Mouse (Mus musculus): ENCODE data around the gene Iqgap1. TPM values are rescaled to one million over a fixed set of nuclear protein-coding genes. Genes with fewer than 3 reads are reported as not detected.
A peak's percentile ranks its signal among the peaks of the same experiment; 100 is the strongest.

Gene Iqgap1
- total and polyA plus RNA-seq, 3 experiments, result 20.6 to 87.9 (median 58.8) TPM

DNA sequence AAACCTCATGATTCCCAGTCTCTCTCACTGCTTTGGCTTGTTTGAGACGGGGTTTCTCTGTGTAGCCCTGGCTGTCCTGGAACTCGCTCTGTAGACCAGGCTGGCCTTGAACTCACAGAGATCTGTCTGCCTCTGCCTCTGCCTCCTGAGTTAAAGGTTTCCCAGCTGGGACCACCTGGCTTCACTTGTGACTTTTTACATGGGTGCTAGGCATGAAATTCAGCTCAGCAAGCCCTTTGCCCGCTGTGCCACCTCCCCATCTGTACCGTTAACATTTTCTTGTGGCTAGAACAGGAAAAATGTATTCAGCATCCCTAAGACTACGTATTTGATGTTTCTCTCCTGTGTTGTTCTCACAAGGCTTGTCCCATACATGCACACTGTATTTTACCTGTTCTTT, 24.7 kb upstream of the Iqgap1 start:
- peaks cover 0 to 5% of the 10 kb centered on the region in 2 experiments; a peak in 2 of 4 replicates for H3K36me3 ChIP-seq (ENCODE audit: control insufficient read depth in 1 of 2, insufficient read depth in 2 of 2, low read length in 2 of 2)
- no peak overlapping the region for H3K27ac ChIP-seq (ENCODE audit: control insufficient read depth, low read depth, low read length)
- peaks cover 0 to 12% of the 10 kb centered on the region in 2 experiments; a peak in 3 of 4 replicates for H3K4me1 ChIP-seq (ENCODE audit: control insufficient read depth in 1 of 2, insufficient read depth in 2 of 2, low read length in 2 of 2)
- no peak overlapping the region for H3K9ac ChIP-seq (ENCODE audit: control insufficient read depth, low read depth, low read length, poor library complexity, severe bottlenecking)
- H3K9me3 ChIP-seq (replicated peaks; ENCODE audit: insufficient read depth, low read length), result no peaks in the 10 kb centered on the region
- no peak overlapping the region for H3K4me3 ChIP-seq (ENCODE audit: control insufficient read depth in 1 of 2, insufficient read depth in 1 of 2, low read depth in 2 of 2, low read length in 2 of 2)
- TF ChIP-seq HCFC1 (IDR thresholded peaks at IDR 0.05; ENCODE audit: low read depth, low read length) (no peak), ETS1 (IDR thresholded peaks at IDR 0.05; ENCODE audit: low read depth, low read length) (no peak), ZC3H11A (IDR thresholded peaks at IDR 0.05; ENCODE audit: low read depth, low read length) (no peak), ZMIZ1 (IDR thresholded peaks at IDR 0.05; ENCODE audit: low read depth, low read length) (no peak), MAX (IDR thresholded peaks at IDR 0.05; ENCODE audit: low read length) (no peak), MAFK (IDR thresholded peaks at IDR 0.05; ENCODE audit: borderline replicate concordance, low read depth, low read length) (no peak)
- DNase-seq (ENCODE audit: low read depth, low spot score), result no peak
- H3K79me2 ChIP-seq (ENCODE audit: control insufficient read depth, insufficient read depth, low read length, poor library complexity), result no peaks in the 10 kb centered on the region
- no peaks in the 10 kb centered on the region for H3K27me3 ChIP-seq (ENCODE audit: control insufficient read depth in 1 of 2, insufficient read depth in 2 of 2, low read length in 2 of 2)

GRCm38 (mm10) chr7:80849710-80850109, 23.9 kb upstream of the Iqgap1 start:
- H3K9me3 ChIP-seq (replicated peaks; ENCODE audit: insufficient read depth, low read length), result no peaks in the 10 kb centered on the region
- H3K79me2 ChIP-seq (ENCODE audit: control insufficient read depth, insufficient read depth, low read length, poor library complexity), result no peaks in the 10 kb centered on the region
- peaks cover 0 to 5% of the 10 kb centered on the region in 2 experiments; a peak in 2 of 4 replicates for H3K36me3 ChIP-seq (ENCODE audit: control insufficient read depth in 1 of 2, insufficient read depth in 2 of 2, low read length in 2 of 2)
- peak overlapping the region; percentile 43 for H3K9ac ChIP-seq (ENCODE audit: control insufficient read depth, low read depth, low read length, poor library complexity, severe bottlenecking)
- no peak overlapping the region for H3K27ac ChIP-seq (ENCODE audit: control insufficient read depth, low read depth, low read length)
- H3K4me3 ChIP-seq (ENCODE audit: control insufficient read depth in 1 of 2, insufficient read depth in 1 of 2, low read depth in 2 of 2, low read length in 2 of 2), result peak overlapping the region; percentile 46 to 50
- peak; percentile 88 for DNase-seq (ENCODE audit: low read depth, low spot score)
- peaks cover 0 to 12% of the 10 kb centered on the region in 2 experiments; a peak in 3 of 4 replicates for H3K4me1 ChIP-seq (ENCODE audit: control insufficient read depth in 1 of 2, insufficient read depth in 2 of 2, low read length in 2 of 2)
- no peaks in the 10 kb centered on the region for H3K27me3 ChIP-seq (ENCODE audit: control insufficient read depth in 1 of 2, insufficient read depth in 2 of 2, low read length in 2 of 2)
- TF ChIP-seq EP300 (IDR thresholded peaks at IDR 0.05; ENCODE audit: low read depth in 1 of 2, low read length in 2 of 2), result peak; percentile 38 to 55; a peak in 2 of 4 replicates
- TF ChIP-seq NELFE (IDR thresholded peaks at IDR 0.05; ENCODE audit: low read depth, low read length), result no peak
- peak; percentile 51; the same call in 1 of the 2 replicates for TF ChIP-seq HCFC1 (IDR thresholded peaks at IDR 0.05; ENCODE audit: low read depth, low read length)
- TF ChIP-seq SIN3A (IDR thresholded peaks at IDR 0.05; ENCODE audit: low read length), result peak; percentile 67
- no peak for TF ChIP-seq CHD1 (IDR thresholded peaks at IDR 0.05; ENCODE audit: low read depth, low read length)
- no peak for TF ChIP-seq TCF12 (IDR thresholded peaks at IDR 0.05; ENCODE audit: low read depth, low read length)
- TF ChIP-seq TBP (IDR thresholded peaks at IDR 0.05; ENCODE audit: low read depth, low read length), result 0 out of 2 replicates have a peak, but pooled peaks have one; percentile 36
- TF ChIP-seq JUND (IDR thresholded peaks at IDR 0.05; ENCODE audit: low read depth, low read length), result no peak
- no peak for TF ChIP-seq MYB (IDR thresholded peaks at IDR 0.05; ENCODE audit: low read depth, low read length)
- no peak for TF ChIP-seq TAL1 (IDR thresholded peaks at IDR 0.05; ENCODE audit: low read length)
- TF ChIP-seq SMC3 (IDR thresholded peaks at IDR 0.05; ENCODE audit: low read depth, low read length), result peak; percentile 99
- no peak for TF ChIP-seq E2F4 (IDR thresholded peaks at IDR 0.05; ENCODE audit: borderline replicate concordance, low read depth, low read length)
- TF ChIP-seq ETS1 (IDR thresholded peaks at IDR 0.05; ENCODE audit: low read depth, low read length), result no peak
- peak in 2 of 3 experiments; percentile 86 to 95 for TF ChIP-seq CTCF (IDR thresholded peaks at IDR 0.05 in 2 of 3, conservative IDR thresholded peaks at IDR 0.05 in 1 of 3; ENCODE audit: control insufficient read depth in 1 of 3, insufficient read depth in 1 of 3, low read depth in 2 of 3, low read length in 3 of 3, poor library complexity in 1 of 3, severe bottlenecking in 1 of 3)
- TF ChIP-seq MEF2A (IDR thresholded peaks at IDR 0.05; ENCODE audit: extremely low read depth, insufficient replicate concordance, low read depth, low read length, poor library complexity, severe bottlenecking), result no peak
- no peak for TF ChIP-seq NRF1 (IDR thresholded peaks at IDR 0.05; ENCODE audit: insufficient read depth, low read depth, low read length, poor library complexity, severe bottlenecking)
- TF ChIP-seq KAT2A (conservative IDR thresholded peaks at IDR 0.05; ENCODE audit: low read depth, low read length), result no peak
- no peak for TF ChIP-seq MAZ (IDR thresholded peaks at IDR 0.05; ENCODE audit: low read depth, low read length)
- TF ChIP-seq CHD2 (IDR thresholded peaks at IDR 0.05; ENCODE audit: low read length), result no peak
- TF ChIP-seq ZMIZ1 (IDR thresholded peaks at IDR 0.05; ENCODE audit: low read depth, low read length), result no peak
- TF ChIP-seq BHLHE40 (IDR thresholded peaks at IDR 0.05; ENCODE audit: borderline replicate concordance, low read depth, low read length), result no peak
- no peak; the same call in none of the 2 replicates for TF ChIP-seq RAD21 (IDR thresholded peaks at IDR 0.05; ENCODE audit: low read depth, low read length)
- TF ChIP-seq ZKSCAN1 (IDR thresholded peaks at IDR 0.05; ENCODE audit: low read depth, low read length), result no peak
- no peak for TF ChIP-seq POLR2AphosphoS2 (IDR thresholded peaks at IDR 0.05; ENCODE audit: low read length)
- 0 out of 2 replicates have a peak, but pooled peaks have one; percentile 16 for TF ChIP-seq MYC (IDR thresholded peaks at IDR 0.05; ENCODE audit: low read depth, low read length)
- no peak for TF ChIP-seq USF1 (IDR thresholded peaks at IDR 0.05; ENCODE audit: low read depth, low read length)
- 0 out of 2 replicates have a peak, but pooled peaks have one; percentile 39 for TF ChIP-seq ZNF384 (IDR thresholded peaks at IDR 0.05; ENCODE audit: low read depth, low read length)
- TF ChIP-seq ELF1 (IDR thresholded peaks at IDR 0.05; ENCODE audit: low read depth, low read length), result no peak

Measured in MEL (cell line).